Mouse (Mus musculus): ENCODE measurements around the gene Sod2. TPM values are rescaled to one million over a fixed set of nuclear protein-coding genes. Genes with fewer than 3 reads are reported as not detected.
"Not testable (repeated sequence)": the region's sequence is repeated elsewhere in the genome, so short reads cannot be mapped to it uniquely, and the experiment has no call there.

Sod2 gene
- polyA plus RNA-seq, 1 experiment from 2014 or later, result 436 TPM

GRCm38 (mm10) chr17:12991635-12992358, 14.8 kb upstream of the Sod2 start:
- H3K27ac ChIP-seq, result peak overlapping the region; percentile 99
- peak; percentile 94 for ATAC-seq (replicated peaks; ENCODE audit: insufficient number of reproducible peaks, insufficient read depth, low FRiP score, low read depth)
- peak overlapping the region; percentile 85 for H3K4me2 ChIP-seq
- no peaks in the 10 kb centered on the region for H3K27me3 ChIP-seq
- no peaks in the 10 kb centered on the region for H3K36me3 ChIP-seq
- H3K9me3 ChIP-seq (replicated peaks), result no peaks in the 10 kb centered on the region
- peaks cover 16% of the 10 kb centered on the region for H3K4me1 ChIP-seq (replicated peaks)
- H3K9ac ChIP-seq, result peak overlapping the region; percentile 99
- 0% methylated on average over 74 of the region's 84 CpGs for WGBS
- H3K4me3 ChIP-seq, result peak overlapping the region; percentile 87

GRCm38 (mm10) chr17:12992470-12992991, 14.1 kb upstream of the Sod2 start:
- Histone ChIP-seq H3K9me3 (replicated peaks) (no peaks in the 10 kb centered on the region), H3K9ac (peak overlapping the region; percentile 99), H3K27me3 (no peaks in the 10 kb centered on the region), H3K4me1 (replicated peaks) (peaks cover 16% of the 10 kb centered on the region), H3K27ac (peak overlapping the region; percentile 99), H3K4me2 (peak overlapping the region; percentile 85), H3K36me3 (no peaks in the 10 kb centered on the region), H3K4me3 (peak overlapping the region; percentile 87)
- ATAC-seq (replicated peaks; ENCODE audit: insufficient number of reproducible peaks, insufficient read depth, low FRiP score, low read depth), result peak; percentile 90
- under 1% methylated on average over 51 of the region's 51 CpGs for WGBS

GRCm38 (mm10) chr17:12994069-12994468, 12.6 kb upstream of the Sod2 start, which contains the start of gene Wtap:
Gene Wtap (minus strand): TSS chr17:12994169.
- Histone ChIP-seq H3K27ac (peak within 1 kb of the TSS; percentile 99), H3K4me3 (peak within 1 kb of the TSS; percentile 87), H3K9me3 (replicated peaks) (no peaks in the 10 kb centered on the region), H3K27me3 (no peaks in the 10 kb centered on the region), H3K9ac (peak within 1 kb of the TSS; percentile 99), H3K4me1 (replicated peaks) (peaks cover 10% of the 10 kb centered on the region), H3K4me2 (peak within 1 kb of the TSS; percentile 85), H3K36me3 (no peaks in the 10 kb centered on the region)
- ATAC-seq (replicated peaks; ENCODE audit: insufficient number of reproducible peaks, insufficient read depth, low FRiP score, low read depth), result no peak
- WGBS, result 88% methylated on average over 1 of the region's 1 CpGs

GRCm38 (mm10) chr17:12996345-12996744, 10.3 kb upstream of the Sod2 start:
- 19% methylated on average over 3 of the region's 3 CpGs for WGBS
- H3K9me3 ChIP-seq (replicated peaks), result no peaks in the 10 kb centered on the region
- ATAC-seq (replicated peaks; ENCODE audit: insufficient number of reproducible peaks, insufficient read depth, low FRiP score, low read depth), result no peak

GRCm38 (mm10) chr17:12997890-12998289, 8.8 kb upstream of the Sod2 start:
- ATAC-seq (replicated peaks; ENCODE audit: insufficient number of reproducible peaks, insufficient read depth, low FRiP score, low read depth), result no peak
- no peaks in the 10 kb centered on the region; the same call in 1 of the 2 replicates for H3K4me1 ChIP-seq (replicated peaks)
- H3K4me3 ChIP-seq, result no peak overlapping the region
- 81% methylated on average over 5 of the region's 5 CpGs for WGBS
- no peak overlapping the region for H3K27ac ChIP-seq
- no peak overlapping the region for H3K4me2 ChIP-seq
- no peaks in the 10 kb centered on the region for H3K27me3 ChIP-seq
- H3K9ac ChIP-seq, result no peak overlapping the region
- no peaks in the 10 kb centered on the region for H3K9me3 ChIP-seq (replicated peaks)
- no peaks in the 10 kb centered on the region for H3K36me3 ChIP-seq

More at GRCm38 (mm10) chr17:12996345-12996744, 10.3 kb upstream of the Sod2 start:
- Histone ChIP-seq H3K9ac (no peak overlapping the region), H3K36me3 (no peaks in the 10 kb centered on the region), H3K4me1 (replicated peaks) (no peaks in the 10 kb centered on the region; the same call in 1 of the 2 replicates), H3K4me3 (no peak overlapping the region), H3K27ac (no peak overlapping the region), H3K27me3 (no peaks in the 10 kb centered on the region), H3K4me2 (no peak overlapping the region)

- H3K4me1 ChIP-seq (replicated peaks), result no peaks in the 10 kb centered on the region; the same call in 1 of the 2 replicates
- 77% methylated on average over 6 of the region's 6 CpGs for WGBS
- no peak overlapping the region for H3K4me2 ChIP-seq
- no peaks in the 10 kb centered on the region for H3K27me3 ChIP-seq
- ATAC-seq (replicated peaks; ENCODE audit: insufficient number of reproducible peaks, insufficient read depth, low FRiP score, low read depth), result no peak
- no peak overlapping the region for H3K9ac ChIP-seq
- no peak overlapping the region for H3K27ac ChIP-seq
- no peak overlapping the region for H3K4me3 ChIP-seq
- no peaks in the 10 kb centered on the region for H3K9me3 ChIP-seq (replicated peaks)
- H3K36me3 ChIP-seq, result no peaks in the 10 kb centered on the region
These were observed 7.6 kb upstream of the Sod2 start for GRCm38 (mm10) chr17:12999069-12999468.

- not testable (repeated sequence) for H3K9ac ChIP-seq; H3K4me3 ChIP-seq; H3K4me1 ChIP-seq (replicated peaks); H3K4me2 ChIP-seq; H3K36me3 ChIP-seq; H3K27ac ChIP-seq; ATAC-seq (replicated peaks; ENCODE audit: insufficient number of reproducible peaks, insufficient read depth, low FRiP score, low read depth); H3K9me3 ChIP-seq (replicated peaks); H3K27me3 ChIP-seq
- 88% methylated on average over 5 of the region's 5 CpGs for WGBS
These were observed 4.4 kb upstream of the Sod2 start for GRCm38 (mm10) chr17:13002243-13002642.

GRCm38 (mm10) chr17:13004436-13004835, 2.2 kb upstream of the Sod2 start:
- not testable (repeated sequence) for H3K27ac ChIP-seq; H3K4me2 ChIP-seq; H3K4me3 ChIP-seq; H3K36me3 ChIP-seq; H3K9me3 ChIP-seq (replicated peaks); H3K9ac ChIP-seq; ATAC-seq (replicated peaks; ENCODE audit: insufficient number of reproducible peaks, insufficient read depth, low FRiP score, low read depth); H3K27me3 ChIP-seq
- peaks cover 16% of the 10 kb centered on the region for H3K4me1 ChIP-seq (replicated peaks)
- 73% methylated on average over 2 of the region's 2 CpGs for WGBS

- Histone ChIP-seq H3K4me1 (replicated peaks) (peaks cover 17% of the 10 kb centered on the region), H3K27me3 (no peaks in the 10 kb centered on the region), H3K4me3 (peak overlapping the region; percentile 63), H3K9me3 (replicated peaks) (no peaks in the 10 kb centered on the region), H3K4me2 (peak overlapping the region; percentile 81), H3K9ac (peak overlapping the region; percentile 81), H3K36me3 (peaks cover 10% of the 10 kb centered on the region), H3K27ac (peak overlapping the region; percentile 94)
- 51% methylated on average over 5 of the region's 5 CpGs for WGBS
- ATAC-seq (replicated peaks; ENCODE audit: insufficient number of reproducible peaks, insufficient read depth, low FRiP score, low read depth), result no peak
These were observed 338 bp downstream of the Sod2 start for GRCm38 (mm10) chr17:13006984-13007383.

- peak overlapping the region; percentile 81 for H3K9ac ChIP-seq
- WGBS, result under 1% methylated on average over 64 of the region's 76 CpGs
- peak overlapping the region; percentile 81 for H3K4me2 ChIP-seq
- ATAC-seq (replicated peaks; ENCODE audit: insufficient number of reproducible peaks, insufficient read depth, low FRiP score, low read depth), result peak; percentile 98
- H3K27ac ChIP-seq, result peak overlapping the region; percentile 94
- H3K4me1 ChIP-seq (replicated peaks), result peaks cover 17% of the 10 kb centered on the region
- peak overlapping the region; percentile 63 for H3K4me3 ChIP-seq
- H3K9me3 ChIP-seq (replicated peaks), result no peaks in the 10 kb centered on the region
- H3K27me3 ChIP-seq, result no peaks in the 10 kb centered on the region
- peaks cover 19% of the 10 kb centered on the region for H3K36me3 ChIP-seq
These were observed 1.2 kb downstream of the Sod2 start for GRCm38 (mm10) chr17:13007730-13008425.

- 2% methylated on average over 10 of the region's 10 CpGs for WGBS
- no peak for ATAC-seq (replicated peaks; ENCODE audit: insufficient number of reproducible peaks, insufficient read depth, low FRiP score, low read depth)
These were observed 1.9 kb downstream of the Sod2 start for GRCm38 (mm10) chr17:13008528-13008927.

More at GRCm38 (mm10) chr17:13008528-13008927, 1.9 kb downstream of the Sod2 start:
- Histone ChIP-seq H3K9ac (peak overlapping the region; percentile 81), H3K4me2 (peak overlapping the region; percentile 81), H3K4me1 (replicated peaks) (peaks cover 17% of the 10 kb centered on the region), H3K4me3 (peak overlapping the region; percentile 63), H3K36me3 (peaks cover 26% of the 10 kb centered on the region), H3K9me3 (replicated peaks) (no peaks in the 10 kb centered on the region), H3K27ac (peak overlapping the region; percentile 94), H3K27me3 (no peaks in the 10 kb centered on the region)
